Comparison of ENCODE assay signal across 9 mouse cellular contexts in the genomic region with DNA sequence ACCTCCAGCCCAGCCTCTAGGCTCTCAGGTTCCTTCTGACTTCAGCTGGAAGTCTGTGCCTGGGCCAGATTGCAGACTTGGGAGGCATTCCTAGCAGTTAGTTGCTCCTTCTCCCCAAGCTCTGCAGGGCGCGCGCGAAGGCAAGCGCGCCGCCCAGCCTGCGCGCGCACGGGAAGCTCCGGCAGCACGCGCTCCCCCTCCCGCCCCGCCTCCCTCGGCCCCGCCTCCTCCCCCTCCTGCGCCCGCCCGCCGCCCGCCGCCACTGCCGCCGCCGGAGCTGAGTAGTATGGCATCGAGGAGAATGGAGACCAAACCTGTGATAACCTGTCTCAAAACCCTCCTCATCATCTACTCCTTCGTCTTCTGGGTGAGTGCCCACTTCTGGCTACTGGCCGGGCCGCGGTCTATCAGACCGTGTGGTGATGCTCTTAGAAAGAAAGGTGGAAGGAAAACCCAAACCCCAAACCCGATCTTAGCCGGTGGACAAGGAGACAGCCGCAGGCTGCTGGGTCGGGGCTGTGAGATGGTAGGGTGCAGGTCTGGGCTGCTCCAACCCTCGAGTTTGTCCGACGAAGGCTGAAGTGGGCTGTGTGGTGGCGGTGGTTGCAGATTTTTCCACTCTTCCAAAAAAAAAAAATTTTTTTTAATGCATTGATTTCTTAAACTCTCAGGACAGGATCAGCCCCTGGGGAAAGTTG. TPM values are rescaled to one million over a fixed set of nuclear protein-coding genes. Genes with fewer than 3 reads are reported as not detected.
DNase-seq lines count a peak whose midpoint lies in the region; ATAC-seq and TF ChIP-seq lines count a peak whose summit lies in the region.
"Had no signal": no experiment of that assay in that cellular context is flagged by ENCODE, and none has a peak within 500 bp of the region (broad histone marks: within the 10 kb centered on the region; RNA-seq: fewer than 3 reads in every experiment).

A gene (plus strand): TSS at position 287 of the 698 bp plus-strand sequence.

- no peaks in the 10 kb centered on the region; the same call in 1 of the 2 replicates for H3K4me1 ChIP-seq in E14TG2a.4 (replicated peaks; ENCODE audit: low read depth, low read length)
- H3K4me1 ChIP-seq in forebrain, embryonic 15.5 days: no peaks in the 10 kb centered on the region
- H3K4me1 ChIP-seq in heart, embryonic 16.5 days (ENCODE audit: control insufficient read depth, insufficient read depth, low read length): no peaks in the 10 kb centered on the region
- H3K4me1 ChIP-seq in liver, embryonic 14.5 days (replicated peaks; ENCODE audit: control insufficient read depth in 2 of 2, insufficient read depth in 2 of 2, low read length in 1 of 2): no peaks in the 10 kb centered on the region
- H3K4me1 ChIP-seq in neural tube, embryonic 11.5 days (ENCODE audit: control insufficient read depth, insufficient read depth, low read length): no peaks in the 10 kb centered on the region
- no peaks in the 10 kb centered on the region for H3K4me1 ChIP-seq in thymus, adult 2 months (replicated peaks; ENCODE audit: control insufficient read depth, insufficient read depth, low read length)

- peak; percentile 82 for ATAC-seq in forebrain, embryonic 15.5 days (replicated peaks)
- ATAC-seq in heart, embryonic 16.5 days (replicated peaks; ENCODE audit: extremely low read depth, insufficient read depth, low FRiP score): peak; percentile 82
- ATAC-seq in liver, embryonic 14.5 days (ENCODE audit: insufficient read depth): 0 out of 2 replicates have a peak, but pooled peaks have one; percentile 41
- ATAC-seq in neural tube, embryonic 11.5 days (ENCODE audit: insufficient read depth, low FRiP score, low TSS enrichment): peak; percentile 82

- peaks cover 18% of the 10 kb centered on the region for H3K27me3 ChIP-seq in E14TG2a.4 (ENCODE audit: insufficient read depth, low read length)
- H3K27me3 ChIP-seq in forebrain, embryonic 15.5 days: no peaks in the 10 kb centered on the region
- H3K27me3 ChIP-seq in heart, embryonic 16.5 days (ENCODE audit: control insufficient read depth, insufficient read depth, low read length): no peaks in the 10 kb centered on the region
- H3K27me3 ChIP-seq in liver, embryonic 14.5 days (ENCODE audit: control insufficient read depth, insufficient read depth, low read length): no peaks in the 10 kb centered on the region
- H3K27me3 ChIP-seq in neural tube, embryonic 11.5 days (ENCODE audit: control insufficient read depth, insufficient read depth, low read length): no peaks in the 10 kb centered on the region
- H3K27me3 ChIP-seq in thymus, adult 2 months (ENCODE audit: control insufficient read depth, insufficient read depth, low read length): no peaks in the 10 kb centered on the region

- H3K4me3 ChIP-seq in E14TG2a.4 (replicated peaks; ENCODE audit: low read length): peak within 1 kb of the TSS; percentile 73
- peak within 1 kb of the TSS; percentile 58 for H3K4me3 ChIP-seq in forebrain, embryonic 15.5 days
- H3K4me3 ChIP-seq in heart, embryonic 16.5 days (ENCODE audit: low read length): peak within 1 kb of the TSS; percentile 63
- H3K4me3 ChIP-seq in liver, embryonic 14.5 days (ENCODE audit: insufficient read depth in 1 of 2, low read depth in 2 of 2, low read length in 2 of 2): peak within 1 kb of the TSS; percentile 38 to 61
- H3K4me3 ChIP-seq in neural tube, embryonic 11.5 days (ENCODE audit: low read depth, low read length): peak within 1 kb of the TSS; percentile 44
- peak within 1 kb of the TSS; percentile 32 for H3K4me3 ChIP-seq in thymus, adult 2 months (ENCODE audit: control insufficient read depth, insufficient read depth, low read length)

- TF ChIP-seq EP300 in liver, embryonic 14.5 days (IDR thresholded peaks at IDR 0.05; ENCODE audit: low read depth): no peak

- no peaks in the 10 kb centered on the region for H3K36me3 ChIP-seq in E14TG2a.4 (ENCODE audit: insufficient read depth, low read length)
- H3K36me3 ChIP-seq in forebrain, embryonic 15.5 days: no peaks in the 10 kb centered on the region
- H3K36me3 ChIP-seq in heart, embryonic 16.5 days (ENCODE audit: control insufficient read depth, insufficient read depth): no peaks in the 10 kb centered on the region
- no peaks in the 10 kb centered on the region for H3K36me3 ChIP-seq in liver, embryonic 14.5 days (replicated peaks; ENCODE audit: control insufficient read depth, insufficient read depth, low read depth)
- no peaks in the 10 kb centered on the region for H3K36me3 ChIP-seq in neural tube, embryonic 11.5 days (ENCODE audit: control insufficient read depth, insufficient read depth, low read length)
- no peaks in the 10 kb centered on the region for H3K36me3 ChIP-seq in thymus, adult 2 months (ENCODE audit: control insufficient read depth, insufficient read depth, low read length)
- H3K36me3 ChIP-seq: G1E had no signal

- H3K9ac ChIP-seq in forebrain, embryonic 15.5 days (replicated peaks): peak within 1 kb of the TSS; percentile 62
- H3K9ac ChIP-seq in heart, embryonic 16.5 days (ENCODE audit: low read length): peak within 1 kb of the TSS; percentile 69
- H3K9ac ChIP-seq in liver, embryonic 14.5 days (replicated peaks): no peak within 1 kb of the TSS
- H3K9ac ChIP-seq in neural tube, embryonic 11.5 days (ENCODE audit: low read length): peak within 1 kb of the TSS; percentile 54

- TF ChIP-seq CTCF in E14TG2a.4 (conservative IDR thresholded peaks at IDR 0.05; ENCODE audit: low read length): no peak
- TF ChIP-seq CTCF in liver, embryonic 14.5 days (IDR thresholded peaks at IDR 0.05; ENCODE audit: low read depth): no peak
- TF ChIP-seq CTCF in thymus, adult 2 months (IDR thresholded peaks at IDR 0.05; ENCODE audit: borderline replicate concordance, control insufficient read depth, extremely low read depth, insufficient read depth, low read length, poor library complexity): no peak

- TF ChIP-seq POLR2A in thymus, adult 2 months (IDR thresholded peaks at IDR 0.05; ENCODE audit: control insufficient read depth, extremely low read depth, insufficient read depth, low read length, poor library complexity): no peak

- peak within 1 kb of the TSS; percentile 44 for H3K4me2 ChIP-seq in forebrain, embryonic 15.5 days (replicated peaks)
- H3K4me2 ChIP-seq in heart, embryonic 16.5 days (ENCODE audit: low read depth, low read length): peak within 1 kb of the TSS; percentile 70
- H3K4me2 ChIP-seq in liver, embryonic 14.5 days (ENCODE audit: low read depth): peak within 1 kb of the TSS; percentile 20
- peak within 1 kb of the TSS; percentile 51 for H3K4me2 ChIP-seq in neural tube, embryonic 11.5 days (ENCODE audit: low read depth)

- WGBS in forebrain, embryonic 15.5 days: 20% methylated on average over 33 of the region's 41 CpGs
- WGBS in heart, embryonic 16.5 days: 13% methylated on average over 19 of the region's 41 CpGs
- WGBS in liver, embryonic 14.5 days (ENCODE audit: insufficient replicate concordance): 12% methylated on average over 35 of the region's 41 CpGs
- 13% methylated on average over 25 of the region's 41 CpGs for WGBS in neural tube, embryonic 11.5 days
- WGBS in thymus, adult 2 months: under 1% methylated on average over 35 of the region's 41 CpGs

- H3K27ac ChIP-seq in forebrain, embryonic 15.5 days (replicated peaks): peak within 1 kb of the TSS; percentile 79
- peak within 1 kb of the TSS; percentile 68 for H3K27ac ChIP-seq in heart, embryonic 16.5 days (ENCODE audit: low read length)
- H3K27ac ChIP-seq in liver, embryonic 14.5 days: no peak within 1 kb of the TSS
- no peak within 1 kb of the TSS for H3K27ac ChIP-seq in neural tube, embryonic 11.5 days (ENCODE audit: low read depth, low read length)
- no peak within 1 kb of the TSS for H3K27ac ChIP-seq in thymus, adult 2 months (ENCODE audit: control insufficient read depth, insufficient read depth, low read length)

- DNase-seq in cerebellum, adult 11 months: peak; percentile 64
- DNase-seq in kidney, postnatal 14 days: peak; percentile 75
- no peak for DNase-seq in liver, embryonic 14.5 days (ENCODE audit: low read depth in 3 of 3, low spot score in 3 of 3)
- DNase-seq in neural tube, embryonic 11.5 days (ENCODE audit: low spot score): peak; percentile 76
- DNase-seq in thymus, adult 2 months: peak; percentile 32

- no peaks in the 10 kb centered on the region for H3K9me3 ChIP-seq in E14TG2a.4 (ENCODE audit: low read length)
- no peaks in the 10 kb centered on the region for H3K9me3 ChIP-seq in forebrain, embryonic 15.5 days
- H3K9me3 ChIP-seq in heart, embryonic 16.5 days (replicated peaks; ENCODE audit: control insufficient read depth, low read length): no peaks in the 10 kb centered on the region
- H3K9me3 ChIP-seq in liver, embryonic 14.5 days (ENCODE audit: control insufficient read depth, low read length): no peaks in the 10 kb centered on the region
- no peaks in the 10 kb centered on the region for H3K9me3 ChIP-seq in neural tube, embryonic 11.5 days (ENCODE audit: control insufficient read depth, low read length)
- H3K9me3 ChIP-seq: G1E had no signal

RNA-seq across cellular contexts. Expression of the gene that starts here (rescaled TPM):
- 268 and 294 TPM in 2 replicates for polyA plus RNA-seq in forebrain, embryonic 15.5 days (2015; fragmentation: Nextera tagmentation; extraction: Ambion mirVana)
- polyA plus RNA-seq in heart, embryonic 16.5 days (2015; fragmentation: Nextera tagmentation; extraction: Ambion mirVana): 97.3 and 102 TPM in 2 replicates
- polyA plus RNA-seq in liver, embryonic 14.5 days (2012; rRNA removed): 20.5 and 24.7 TPM in 2 replicates
- 36.9 and 39.5 TPM in 2 replicates for polyA plus RNA-seq in liver, embryonic 14.5 days (2014; fragmentation: Nextera tagmentation; extraction: Ambion mirVana)
- 103 and 119 TPM in 2 replicates for polyA plus RNA-seq in neural tube, embryonic 11.5 days (2014; fragmentation: Nextera tagmentation; extraction: Ambion mirVana)
- 15.8 and 23.4 TPM in 2 replicates for polyA plus RNA-seq in thymus, adult 2 months (2012; rRNA removed)
- polyA plus RNA-seq: G1E had no signal

Comparison
In these comparisons a context has a peak if more than half of its experiments do, and no peak if none do; other contexts are left out.
1. DNase-seq: peak in cerebellum, adult 11 months (single experiment), kidney, postnatal 14 days (single experiment), neural tube, embryonic 11.5 days (single experiment) and thymus, adult 2 months (single experiment); none in liver, embryonic 14.5 days (0 of 3).
2. H3K27ac ChIP-seq: peak in forebrain, embryonic 15.5 days (single experiment) and heart, embryonic 16.5 days (single experiment); none in liver, embryonic 14.5 days (single experiment), neural tube, embryonic 11.5 days (single experiment) and thymus, adult 2 months (single experiment).
3. H3K4me2 ChIP-seq: peak in every context shown above with its lines; median percentile 70 in heart, embryonic 16.5 days; 51 in neural tube, embryonic 11.5 days; 44 in forebrain, embryonic 15.5 days; 20 in liver, embryonic 14.5 days.
4. Peak in every context shown above with its lines, with median percentiles within 50 percentile points of each other: H3K4me3 ChIP-seq and ATAC-seq.